19 mouse cellular contexts compared by ENCODE assay signal in genomic region chr14:59690954-59691353, GRCm38 (mm10).
DNase-seq lines count a peak whose midpoint lies in the region; TF ChIP-seq lines count a peak whose summit lies in the region.
"Had no signal": no experiment of that assay in that cellular context is flagged by ENCODE, and none has a peak within 500 bp of the region (broad histone marks: within the 10 kb centered on the region; RNA-seq: fewer than 3 reads in every experiment).

No protein-coding gene starts in this region.

- WGBS in bone marrow, adult 2 months, result 11% methylated on average over 12 of the region's 12 CpGs

- peaks cover 5% of the 10 kb centered on the region; the same call in 1 of the 2 replicates for H3K4me1 ChIP-seq in bone marrow, adult 2 months (ENCODE audit: control insufficient read depth, insufficient read depth, low read length)
- H3K4me1 ChIP-seq: hindbrain, embryonic 13.5 days had no signal

- peak overlapping the region; percentile 22 for H3K27ac ChIP-seq in bone marrow, adult 2 months (ENCODE audit: control insufficient read depth, insufficient read depth, low read depth, low read length, poor library complexity)
- H3K27ac ChIP-seq: embryonic facial prominence, embryonic 12.5 days; hindbrain, embryonic 13.5 days; intestine, embryonic 15.5 days; layer of hippocampus, adult 2 months; left cerebral cortex, adult 2 months; limb, embryonic 13.5 days; stomach, postnatal 0 days had no signal

- no peak for TF ChIP-seq POLR2A in bone marrow, adult 2 months (IDR thresholded peaks at IDR 0.05; ENCODE audit: borderline replicate concordance, control insufficient read depth, low read depth, low read length)

- no peak for TF ChIP-seq CTCF in bone marrow, adult 2 months (IDR thresholded peaks at IDR 0.05; ENCODE audit: control insufficient read depth, insufficient read depth, low read length)

- peak; percentile 11 for DNase-seq in kidney, adult 9 months
- no peak for DNase-seq in kidney, adult 18-20 months
- peak; percentile 63 for DNase-seq in naive thymus-derived CD4-positive, alpha-beta T cell, adult 2 months (ENCODE audit: low read depth)
- DNase-seq in thymus, postnatal 14 days, result peak; percentile 44
- no peak for DNase-seq in right cerebral cortex, postnatal 14 days
- DNase-seq in urinary bladder, adult 2 months (ENCODE audit: low spot score), result no peak
- DNase-seq in lung, postnatal 4 days, result no peak
- DNase-seq: cerebellum, adult 11 months; gastrocnemius, postnatal 14 days; heart, postnatal 10 days; retina, postnatal 1 day had no signal

- H3K4me3 ChIP-seq in bone marrow, adult 2 months (replicated peaks; ENCODE audit: control insufficient read depth, low read depth, low read length), result no peak overlapping the region
- H3K4me3 ChIP-seq: embryonic facial prominence, embryonic 12.5 days; hindbrain, embryonic 13.5 days; intestine, embryonic 15.5 days; layer of hippocampus, adult 2 months; left cerebral cortex, adult 2 months; limb, embryonic 13.5 days had no signal

Comparison
In these comparisons a context has a peak if more than half of its experiments do, and no peak if none do; other contexts are left out.
1. DNase-seq: peak in kidney, adult 9 months (single experiment), naive thymus-derived CD4-positive, alpha-beta T cell, adult 2 months (single experiment) and thymus, postnatal 14 days (single experiment); none in kidney, adult 18-20 months (single experiment), right cerebral cortex, postnatal 14 days (single experiment), urinary bladder, adult 2 months (single experiment) and lung, postnatal 4 days (0 of 2).